Mouse (Mus musculus): Measurements from ENCODE around the gene Tubgcp2. TPM values are rescaled to one million over a fixed set of nuclear protein-coding genes. Genes with fewer than 3 reads are reported as not detected.

The Tubgcp2 gene
- total RNA-seq (2015) = 24.0 and 25.8 TPM in 2 replicates
- total RNA-seq (2017) = 35.2 and 36.5 TPM in 2 replicates

GRCm38 (mm10) chr7:140036281-140037170 lies at the start of gene Tubgcp2, which contains the start of gene Zfp511:
Tubgcp2 (minus strand) TSS chr7:140036669.
Zfp511 (plus strand) TSS chr7:140036391.
- ATAC-seq (replicated peaks; ENCODE audit: poor library complexity) = peak; percentile 91

GRCm38 (mm10) chr7:140082242-140082678 lies 45.8 kb upstream of the Tubgcp2 start, which contains the start of gene Caly:
Caly (minus strand) TSS chr7:140082548.
- peak; percentile 70 for ATAC-seq (replicated peaks; ENCODE audit: poor library complexity)

GRCm38 (mm10) chr7:140081408-140082241 lies 45.2 kb upstream of the Tubgcp2 start:
- ATAC-seq (replicated peaks; ENCODE audit: poor library complexity) = no peak

GRCm38 (mm10) chr7:140080503-140081156 lies 44.2 kb upstream of the Tubgcp2 start:
- ATAC-seq (replicated peaks; ENCODE audit: poor library complexity) = peak; percentile 48

GRCm38 (mm10) chr7:140078711-140079110 lies 42.2 kb upstream of the Tubgcp2 start:
- ATAC-seq (replicated peaks; ENCODE audit: poor library complexity) = peak; percentile 67

- peak; percentile 21; the same call in 1 of the 2 replicates for ATAC-seq (replicated peaks; ENCODE audit: poor library complexity)
Measured at GRCm38 (mm10) chr7:140077698-140078097, 41.2 kb upstream of the Tubgcp2 start.

- ATAC-seq (replicated peaks; ENCODE audit: poor library complexity) = peak; percentile 14; the same call in 1 of the 2 replicates
Measured at GRCm38 (mm10) chr7:140070042-140070711, 33.7 kb upstream of the Tubgcp2 start.

- no peak for ATAC-seq (replicated peaks; ENCODE audit: poor library complexity)
Measured at GRCm38 (mm10) chr7:140067397-140067796, 30.9 kb upstream of the Tubgcp2 start.

- ATAC-seq (replicated peaks; ENCODE audit: poor library complexity) = peak; percentile 82
Measured at GRCm38 (mm10) chr7:140063092-140063491, 26.6 kb upstream of the Tubgcp2 start.

GRCm38 (mm10) chr7:140062307-140062706 lies 25.8 kb upstream of the Tubgcp2 start:
- peak; percentile 53 for ATAC-seq (replicated peaks; ENCODE audit: poor library complexity)

- no peak for ATAC-seq (replicated peaks; ENCODE audit: poor library complexity)
Measured at GRCm38 (mm10) chr7:140061832-140062130, 25.3 kb upstream of the Tubgcp2 start.

- ATAC-seq (replicated peaks; ENCODE audit: poor library complexity) = peak; percentile 29; the same call in 1 of the 2 replicates
Measured at GRCm38 (mm10) chr7:140060936-140061831, 24.7 kb upstream of the Tubgcp2 start.

- no peak for ATAC-seq (replicated peaks; ENCODE audit: poor library complexity)
Measured at GRCm38 (mm10) chr7:140059601-140060000, 23.1 kb upstream of the Tubgcp2 start.

GRCm38 (mm10) chr7:140058528-140058927 lies 22.1 kb upstream of the Tubgcp2 start:
- no peak for ATAC-seq (replicated peaks; ENCODE audit: poor library complexity)

GRCm38 (mm10) chr7:140057413-140058407 lies 21.2 kb upstream of the Tubgcp2 start:
- peak; percentile 20; the same call in 1 of the 2 replicates for ATAC-seq (replicated peaks; ENCODE audit: poor library complexity)

- no peak for ATAC-seq (replicated peaks; ENCODE audit: poor library complexity)
Measured at GRCm38 (mm10) chr7:140054124-140054523, 17.7 kb upstream of the Tubgcp2 start.

GRCm38 (mm10) chr7:140049115-140049689 lies 12.7 kb upstream of the Tubgcp2 start:
- ATAC-seq (replicated peaks; ENCODE audit: poor library complexity) = peak; percentile 38

Measured in megakaryocyte progenitor cell, adult 5-6 weeks (primary cell).